Mouse (Mus musculus): ENCODE data around the gene Nos1ap.

Nos1ap gene

GRCm38 (mm10) chr1:170589219-170590040, at the start of gene Nos1ap:
Nos1ap (minus strand) TSS chr1:170589861.
- DNase-seq: peak; percentile 91

- no peak for DNase-seq
Measured at GRCm38 (mm10) chr1:170638941-170639340, 49.3 kb upstream of the Nos1ap start.

- DNase-seq: no peak
Measured at GRCm38 (mm10) chr1:170632856-170633255, 43.2 kb upstream of the Nos1ap start.

- peak; percentile 88 for DNase-seq
Measured at GRCm38 (mm10) chr1:170632385-170632784, 42.7 kb upstream of the Nos1ap start.

GRCm38 (mm10) chr1:170631571-170631970, 41.9 kb upstream of the Nos1ap start:
- no peak for DNase-seq

- no peak for DNase-seq
Measured at GRCm38 (mm10) chr1:170630489-170630888, 40.8 kb upstream of the Nos1ap start.

GRCm38 (mm10) chr1:170623432-170623831, 33.8 kb upstream of the Nos1ap start:
- no peak for DNase-seq

GRCm38 (mm10) chr1:170622934-170623333, 33.3 kb upstream of the Nos1ap start:
- no peak for DNase-seq

GRCm38 (mm10) chr1:170619686-170620374, 30.2 kb upstream of the Nos1ap start:
- no peak for DNase-seq

GRCm38 (mm10) chr1:170612968-170613872, 23.6 kb upstream of the Nos1ap start:
- DNase-seq: peak; percentile 74

GRCm38 (mm10) chr1:170611631-170612030, 22.0 kb upstream of the Nos1ap start:
- DNase-seq: no peak

GRCm38 (mm10) chr1:170610695-170611094, 21.0 kb upstream of the Nos1ap start:
- no peak for DNase-seq

GRCm38 (mm10) chr1:170610289-170610688, 20.6 kb upstream of the Nos1ap start:
- no peak for DNase-seq

GRCm38 (mm10) chr1:170609872-170610271, 20.2 kb upstream of the Nos1ap start:
- no peak for DNase-seq

- DNase-seq: no peak
Measured at GRCm38 (mm10) chr1:170608461-170609071, 18.9 kb upstream of the Nos1ap start.

- DNase-seq: no peak
Measured at GRCm38 (mm10) chr1:170607231-170607917, 17.7 kb upstream of the Nos1ap start.

- DNase-seq: no peak
Measured at GRCm38 (mm10) chr1:170605228-170606001, 15.8 kb upstream of the Nos1ap start.

- no peak for DNase-seq
Measured at GRCm38 (mm10) chr1:170594575-170594974, 4.9 kb upstream of the Nos1ap start.

- DNase-seq: no peak
Measured at GRCm38 (mm10) chr1:170590531-170590930, 870 bp upstream of the Nos1ap start.

GRCm38 (mm10) chr1:170590041-170590360, 340 bp upstream of the Nos1ap start:
- no peak for DNase-seq

- DNase-seq: peak; percentile 33
Measured at GRCm38 (mm10) chr1:170588879-170589218, 812 bp downstream of the Nos1ap start.
